Mouse (Mus musculus) adrenal gland, postnatal 25 days (tissue): ENCODE measurements around the gene Ass1. TPM values are rescaled to one million over a fixed set of nuclear protein-coding genes. Genes with fewer than 3 reads are reported as not detected.

Source experiments
- DNase-seq: peaks from one replicate; pipeline ENCODE4 v3.0.0; 2021; ENCODE audit warnings: mixed read lengths
- total RNA-seq: library from RNA; stranded (reverse); gene quantifications from 2 replicates; pipeline ENCODE4 v1.2.3, GENCODE M21; 2021

Ass1 gene
- total RNA-seq, 1 experiment from 2014 or later, result 14.8 TPM

DNA sequence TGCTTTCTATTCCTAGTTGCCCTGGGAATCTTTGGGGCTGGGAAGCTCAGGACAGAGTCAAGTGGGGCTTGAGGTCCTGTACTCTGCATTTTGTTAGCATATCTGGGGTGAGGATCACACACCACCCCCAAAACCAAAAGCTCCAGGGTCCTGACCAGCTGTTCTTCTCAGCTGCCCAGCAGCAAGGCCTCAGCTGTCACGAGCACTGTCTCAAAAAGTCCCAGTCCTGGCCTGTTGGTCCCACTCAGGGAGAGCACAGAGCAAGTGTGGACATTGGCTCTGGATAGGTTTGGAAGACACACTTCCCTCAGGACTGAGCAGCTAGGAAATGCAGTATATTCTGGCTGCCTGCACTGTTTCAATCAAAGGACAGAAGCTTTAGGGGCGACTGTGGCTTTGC is 20.5 kb downstream of the Ass1 start:
- no peak for DNase-seq

DNA sequence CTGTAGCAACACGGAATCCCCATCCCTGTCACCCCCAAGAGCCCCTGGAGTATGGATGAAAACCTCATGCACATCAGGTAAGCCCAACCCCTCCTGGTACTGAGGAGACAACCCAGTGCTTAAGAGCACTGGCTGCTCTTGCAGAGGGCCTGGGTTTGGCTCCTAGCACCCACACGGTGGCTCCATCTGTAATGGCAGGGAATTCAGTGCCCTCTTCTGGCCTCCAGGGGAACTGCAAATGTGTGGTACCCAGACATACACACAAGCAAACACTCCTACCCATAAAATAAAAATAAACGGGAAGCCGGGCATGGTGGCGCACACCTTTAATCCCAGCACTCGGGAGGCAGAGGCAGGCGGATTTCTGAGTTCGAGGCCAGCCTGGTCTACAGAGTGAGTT is 22.3 kb downstream of the Ass1 start:
- DNase-seq, result no peak

- no peak for DNase-seq
Measured at GRCm38 (mm10) chr2:31493243-31493642, 23.2 kb downstream of the Ass1 start.

GRCm38 (mm10) chr2:31494315-31494714 is 24.3 kb downstream of the Ass1 start:
- DNase-seq, result no peak

- no peak for DNase-seq
Measured at GRCm38 (mm10) chr2:31495046-31495476, 25.1 kb downstream of the Ass1 start.

DNA sequence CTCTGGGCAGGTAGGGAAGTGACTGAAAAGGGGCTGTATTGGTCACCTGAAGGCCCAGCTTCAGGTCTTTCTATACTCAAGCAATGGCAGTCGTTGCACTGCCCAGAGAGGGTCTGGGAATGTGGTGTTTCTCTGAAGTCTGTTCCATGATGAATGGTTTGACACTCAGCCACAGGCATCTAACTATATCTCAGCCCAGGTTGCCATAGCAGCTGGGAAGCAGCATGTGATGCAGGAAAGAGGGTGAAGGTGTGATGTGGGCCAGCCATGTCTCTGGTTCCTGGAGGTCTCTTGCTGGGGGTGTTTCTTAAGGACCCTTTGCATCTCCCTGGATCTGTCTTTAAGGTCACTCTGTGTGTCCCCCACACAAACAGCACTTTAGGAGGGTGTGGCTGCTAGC is 26.1 kb downstream of the Ass1 start:
- no peak for DNase-seq

- DNase-seq, result no peak
Measured at GRCm38 (mm10) chr2:31497113-31497512, 27.1 kb downstream of the Ass1 start.

- no peak for DNase-seq
Measured at GRCm38 (mm10) chr2:31497635-31498034, 27.6 kb downstream of the Ass1 start.

DNA sequence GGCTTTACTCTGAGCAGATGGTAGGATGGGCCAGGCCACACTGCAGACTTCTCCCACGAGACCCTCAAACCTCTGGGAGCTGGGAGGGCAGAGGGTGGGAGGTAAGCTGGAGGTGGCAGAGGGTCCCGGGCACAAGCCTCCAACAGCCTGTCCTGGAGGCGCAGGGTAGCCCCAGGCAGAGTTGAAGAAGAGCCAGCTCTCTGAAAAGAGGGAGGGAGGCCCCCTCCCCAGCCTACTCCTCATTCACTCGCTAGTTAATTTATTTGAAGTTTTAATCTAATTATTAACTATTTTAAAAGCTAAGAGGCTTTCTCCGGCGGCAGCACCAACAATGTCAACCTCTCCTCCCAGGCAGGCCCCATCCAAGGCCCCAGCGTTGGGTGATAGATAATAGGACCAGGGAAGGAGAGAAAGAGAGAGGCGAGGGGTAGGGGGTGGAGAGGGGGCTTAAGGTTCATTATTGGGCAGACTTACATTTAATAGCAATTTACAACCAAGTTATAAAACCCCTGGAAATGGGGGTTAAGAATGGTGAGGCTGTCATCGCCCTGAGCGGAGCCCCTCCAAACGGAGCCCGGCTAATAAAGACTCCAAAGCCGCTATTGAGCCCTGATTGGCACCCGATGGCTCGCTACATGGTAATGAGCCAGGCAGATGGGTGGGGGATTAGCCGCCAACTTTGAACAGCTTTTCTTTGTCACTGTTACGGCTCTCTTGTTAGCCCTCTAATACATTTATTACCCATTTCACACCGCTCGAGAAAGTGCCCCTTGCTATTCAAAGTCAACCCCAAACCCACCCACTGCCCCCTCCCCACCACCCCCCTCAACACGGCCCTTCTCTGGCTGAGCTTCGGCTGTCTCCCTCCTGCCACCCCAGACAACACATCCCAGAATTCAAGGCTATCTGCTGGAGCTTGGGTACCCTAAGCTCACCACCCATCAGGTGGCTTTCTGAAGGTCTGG is 29.6 kb downstream of the Ass1 start:
- DNase-seq, result no peak

- DNase-seq, result no peak
Measured at GRCm38 (mm10) chr2:31500292-31501204, 30.5 kb downstream of the Ass1 start.

- peak; percentile 42 for DNase-seq
Measured at GRCm38 (mm10) chr2:31501448-31502130, 31.6 kb downstream of the Ass1 start.

GRCm38 (mm10) chr2:31502616-31503522 is 32.9 kb downstream of the Ass1 start:
- no peak for DNase-seq

- no peak for DNase-seq
Measured at GRCm38 (mm10) chr2:31505472-31505871, 35.5 kb downstream of the Ass1 start.

- no peak for DNase-seq
Measured at GRCm38 (mm10) chr2:31508851-31509250, 38.8 kb downstream of the Ass1 start.

GRCm38 (mm10) chr2:31511316-31511715 is 41.3 kb downstream of the Ass1 start:
- DNase-seq, result no peak

GRCm38 (mm10) chr2:31516557-31516956 is 46.5 kb downstream of the Ass1 start:
- DNase-seq, result no peak

GRCm38 (mm10) chr2:31521800-31522335 is 51.9 kb downstream of the Ass1 start:
- peak; percentile 20 for DNase-seq

DNA sequence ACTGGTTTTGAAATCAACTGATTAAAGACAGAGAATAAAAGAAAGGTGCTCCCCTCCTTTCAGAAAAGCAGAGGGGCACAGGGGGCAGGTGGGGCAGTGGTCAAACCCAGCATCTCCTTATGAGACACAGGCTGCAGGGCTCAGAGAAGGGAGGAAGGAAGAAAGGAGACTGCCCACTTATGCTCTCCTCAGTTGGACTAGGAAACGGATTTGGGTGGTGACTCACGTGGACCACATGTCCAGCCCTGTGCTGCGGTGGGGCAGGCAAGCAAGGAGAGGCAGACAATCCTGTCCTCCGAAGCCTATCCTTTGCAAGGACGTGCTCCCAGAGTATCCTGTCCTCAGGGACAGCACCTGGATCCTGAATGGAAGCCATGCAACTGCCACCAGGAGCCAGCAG is 54.6 kb downstream of the Ass1 start:
- peak; percentile 49 for DNase-seq

GRCm38 (mm10) chr2:31525778-31526177 is 55.8 kb downstream of the Ass1 start:
- no peak for DNase-seq

DNA sequence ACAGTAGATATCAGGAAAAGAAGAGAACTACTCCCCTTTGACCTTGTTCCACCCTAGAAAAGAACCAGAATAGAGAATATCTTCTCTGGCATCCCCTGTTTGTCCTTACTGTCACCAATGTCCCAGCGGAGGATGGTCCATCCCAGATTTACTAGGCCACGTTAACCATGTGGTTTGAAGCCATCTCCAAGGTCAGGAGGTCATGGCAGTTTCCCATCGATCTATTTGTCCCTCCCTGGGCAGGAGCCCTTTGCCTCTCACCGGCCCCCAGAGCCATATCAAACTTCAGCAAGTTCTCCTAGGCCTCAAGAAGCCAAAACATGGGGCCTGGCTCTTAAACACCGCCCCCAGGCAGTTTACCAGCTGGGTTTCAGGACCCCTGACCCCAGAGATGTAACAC is 60.2 kb downstream of the Ass1 start:
- DNase-seq, result no peak

DNA sequence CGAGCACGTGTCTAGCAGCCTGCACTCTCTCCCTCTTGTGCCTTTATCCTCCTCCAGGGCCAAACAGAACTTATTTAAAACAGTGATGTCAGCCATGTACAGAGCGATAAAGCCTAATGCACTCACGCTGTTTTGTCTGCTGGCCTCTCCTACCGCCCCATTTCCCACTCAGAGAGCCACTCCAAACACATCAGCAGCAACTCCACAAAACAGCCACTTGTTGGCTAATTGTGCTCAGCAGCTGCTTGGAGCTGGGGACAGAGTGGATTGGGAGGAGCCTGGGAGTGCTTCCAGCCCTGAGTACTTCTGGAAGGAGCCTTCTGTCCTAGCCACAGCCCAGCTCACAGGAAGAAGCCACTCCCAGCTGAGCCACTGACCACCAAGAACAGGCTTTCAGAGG is 67.0 kb downstream of the Ass1 start:
- no peak for DNase-seq
